Mouse (Mus musculus) midbrain, postnatal 0 days (tissue): ENCODE measurements around the gene Dab2. TPM values are rescaled to one million over a fixed set of nuclear protein-coding genes. Genes with fewer than 3 reads are reported as not detected.

Experiments used
- ATAC-seq: fragments of 200-750 bp; cut with Nextera tagmentation; 2 replicates; pipeline ENCODE4 v1.8.0; 2017; ENCODE audit warnings: moderate number of reproducible peaks, mild to moderate bottlenecking, moderate TSS enrichment, moderate library complexity; ENCODE audit not compliant: low FRiP score
- DNase-seq: peaks from one replicate; pipeline ENCODE4 v3.0.0-alpha.2; 2015; ENCODE audit warnings: low spot score
- H3K27ac ChIP-seq: fragments of 300-500 bp; sonication (generic); 2 replicates; pipeline ENCODE4 v1.5.1; 2014; ENCODE audit warnings: low read depth, mild to moderate bottlenecking, low read length, mixed read lengths
- H3K27me3 ChIP-seq: fragments of 300-500 bp; sonication (generic); 2 replicates; pipeline ENCODE4 v1.6.1; 2014; ENCODE audit warnings: low read length, control low read depth, mixed read lengths; ENCODE audit not compliant: insufficient read depth
- H3K36me3 ChIP-seq: fragments of 300-500 bp; sonication (generic); 2 replicates; pipeline ENCODE4 v1.6.1; 2014; ENCODE audit warnings: low read length, control low read depth, mixed read lengths; ENCODE audit not compliant: insufficient read depth
- H3K4me1 ChIP-seq: fragments of 300-500 bp; sonication (generic); 2 replicates; pipeline ENCODE4 v1.6.1; 2014; ENCODE audit warnings: mild to moderate bottlenecking, control low read depth, antibody characterized with exemption, low read length, mixed read lengths; ENCODE audit not compliant: insufficient read depth
- H3K4me2 ChIP-seq: fragments of 300-500 bp; sonication (generic); 2 replicates; pipeline ENCODE4 v1.6.1; 2014; ENCODE audit warnings: low read depth, mild to moderate bottlenecking, low read length, mixed read lengths; ENCODE audit not compliant: poor library complexity, severe bottlenecking
- H3K4me3 ChIP-seq: fragments of 300-500 bp; sonication (generic); 2 replicates; pipeline ENCODE4 v1.5.1; 2014; ENCODE audit warnings: low read depth, mild to moderate bottlenecking, low read length, moderate library complexity
- H3K9ac ChIP-seq: fragments of 300-500 bp; sonication (generic); replicated peaks from 2 replicates; pipeline ENCODE4 v1.6.1; 2014; ENCODE audit warnings: mild to moderate bottlenecking, low read length, moderate library complexity, mixed read lengths; ENCODE audit not compliant: poor library complexity, severe bottlenecking
- H3K9me3 ChIP-seq: fragments of 300-500 bp; sonication (generic); 2 replicates; pipeline ENCODE4 v1.6.1; 2016; ENCODE audit warnings: low read length, control low read depth
- CTCF ChIP-seq: IDR thresholded peaks from 2 replicates; pipeline ENCODE4 v1.5.1; 2016; ENCODE audit warnings: antibody characterized with exemption, mild to moderate bottlenecking
- WGBS: fragments of 180-500 bp; shearing (Covaris S2); extraction: QIAGEN DNeasy Blood & Tissue Kit; methylation state at CpG from one replicate; pipeline ENCODE4 v1.1.7; 2014; 5-methylcytosine and 5-hydroxymethylcytosine counted together
- polyA plus RNA-seq: library from polyadenylated mRNA; unstranded; fragments of >200 nt; fragmentation: Nextera tagmentation; extraction: Ambion mirVana; gene quantifications from 2 replicates; pipeline ENCODE4 v1.2.1, GENCODE M21; 2015
- total RNA-seq: library from RNA; depleted of rRNA; stranded (reverse); fragments of >200 nt; gene quantifications from 2 replicates; pipeline ENCODE4 v1.2.3, GENCODE M21; 2014

The Dab2 gene
- total and polyA plus RNA-seq, 2 experiments from 2014 or later: 13.4 to 16.9 TPM

GRCm38 (mm10) chr15:6454461-6454860, 154.9 kb downstream of the Dab2 start:
- no peak overlapping the region for H3K4me3 ChIP-seq
- DNase-seq: no peak
- TF ChIP-seq CTCF: no peak

GRCm38 (mm10) chr15:6461381-6461780, 161.8 kb downstream of the Dab2 start:
- no peak overlapping the region for H3K4me2 ChIP-seq

More at GRCm38 (mm10) chr15:6454461-6454860, 154.9 kb downstream of the Dab2 start:
- H3K9ac ChIP-seq: no peak overlapping the region
- H3K9me3 ChIP-seq: no peaks in the 10 kb centered on the region
- H3K27ac ChIP-seq: no peak overlapping the region
- no peak overlapping the region for H3K4me2 ChIP-seq
- H3K27me3 ChIP-seq: no peaks in the 10 kb centered on the region
- no peaks in the 10 kb centered on the region for H3K4me1 ChIP-seq
- 72% methylated on average over 2 of the region's 2 CpGs for WGBS
- no peak for ATAC-seq
- no peaks in the 10 kb centered on the region for H3K36me3 ChIP-seq

GRCm38 (mm10) chr15:6463361-6463923, 163.9 kb downstream of the Dab2 start:
- ATAC-seq (no peak), DNase-seq (no peak)
- WGBS: 90% methylated on average over 3 of the region's 3 CpGs
- Histone ChIP-seq H3K4me2 (no peak overlapping the region), H3K9me3 (no peaks in the 10 kb centered on the region), H3K9ac (no peak overlapping the region), H3K4me1 (no peaks in the 10 kb centered on the region), H3K27ac (no peak overlapping the region), H3K27me3 (no peaks in the 10 kb centered on the region), H3K36me3 (no peaks in the 10 kb centered on the region), H3K4me3 (no peak overlapping the region)
- TF ChIP-seq CTCF: no peak

More at GRCm38 (mm10) chr15:6461381-6461780, 161.8 kb downstream of the Dab2 start:
- TF ChIP-seq CTCF: no peak
- Histone ChIP-seq H3K27me3 (no peaks in the 10 kb centered on the region), H3K36me3 (no peaks in the 10 kb centered on the region), H3K9ac (no peak overlapping the region), H3K9me3 (no peaks in the 10 kb centered on the region), H3K4me3 (no peak overlapping the region), H3K27ac (no peak overlapping the region), H3K4me1 (no peaks in the 10 kb centered on the region)
- no peak for ATAC-seq
- 60% methylated on average over 8 of the region's 8 CpGs for WGBS
- DNase-seq: no peak

- ATAC-seq: no peak
- no peak for DNase-seq
- WGBS: 81% methylated on average over 10 of the region's 10 CpGs
Observed at GRCm38 (mm10) chr15:6466995-6467394, 167.4 kb downstream of the Dab2 start.

GRCm38 (mm10) chr15:6468845-6469244, 169.3 kb downstream of the Dab2 start:
- Histone ChIP-seq H3K36me3 (no peaks in the 10 kb centered on the region), H3K9ac (no peak overlapping the region), H3K4me1 (no peaks in the 10 kb centered on the region), H3K4me2 (no peak overlapping the region), H3K27ac (no peak overlapping the region), H3K27me3 (no peaks in the 10 kb centered on the region), H3K9me3 (no peaks in the 10 kb centered on the region), H3K4me3 (no peak overlapping the region)
- DNase-seq (no peak), ATAC-seq (no peak)
- 97% methylated on average over 1 of the region's 1 CpGs for WGBS
- TF ChIP-seq CTCF: no peak

More at GRCm38 (mm10) chr15:6466995-6467394, 167.4 kb downstream of the Dab2 start:
- no peak for TF ChIP-seq CTCF
- Histone ChIP-seq H3K27ac (no peak overlapping the region), H3K27me3 (no peaks in the 10 kb centered on the region), H3K9ac (no peak overlapping the region), H3K4me2 (no peak overlapping the region), H3K9me3 (no peaks in the 10 kb centered on the region), H3K36me3 (no peaks in the 10 kb centered on the region), H3K4me3 (no peak overlapping the region), H3K4me1 (no peaks in the 10 kb centered on the region)

- Histone ChIP-seq H3K9ac (no peak overlapping the region), H3K4me3 (no peak overlapping the region), H3K27ac (no peak overlapping the region), H3K27me3 (no peaks in the 10 kb centered on the region), H3K36me3 (no peaks in the 10 kb centered on the region), H3K4me2 (no peak overlapping the region), H3K9me3 (no peaks in the 10 kb centered on the region), H3K4me1 (no peaks in the 10 kb centered on the region)
- TF ChIP-seq CTCF: no peak
- WGBS: 95% methylated on average over 3 of the region's 3 CpGs
- no peak for DNase-seq
- ATAC-seq: no peak
Observed at GRCm38 (mm10) chr15:6469384-6469783, 169.8 kb downstream of the Dab2 start.
